Mouse (Mus musculus): ENCODE data around the gene Specc1. TPM values are rescaled to one million over a fixed set of nuclear protein-coding genes. Genes with fewer than 3 reads are reported as not detected.

Specc1 gene
- polyA plus RNA-seq, 1 experiment from 2014 or later, result 8.7 TPM

GRCm38 (mm10) chr11:62145216-62146110, 188.9 kb downstream of the Specc1 start:
- no peaks in the 10 kb centered on the region for H3K36me3 ChIP-seq (ENCODE audit: insufficient read depth, low read length)
- 66% methylated on average over 7 of the region's 7 CpGs for WGBS
- DNase-seq (ENCODE audit: low spot score) (peak; percentile 58), ATAC-seq (replicated peaks; ENCODE audit: low FRiP score, low read depth) (no peak)
- H3K27me3 ChIP-seq (ENCODE audit: insufficient read depth, low read length), result no peaks in the 10 kb centered on the region
- no peak overlapping the region for H3K4me3 ChIP-seq (replicated peaks; ENCODE audit: low read depth, low read length)
- no peak for TF ChIP-seq CTCF (IDR thresholded peaks at IDR 0.05; ENCODE audit: low read depth)
- H3K4me1 ChIP-seq (replicated peaks; ENCODE audit: insufficient read depth, low read length), result no peaks in the 10 kb centered on the region
- H3K27ac ChIP-seq, result peak overlapping the region; percentile 28; the same call in 1 of the 2 replicates
- no peak overlapping the region for H3K9ac ChIP-seq (ENCODE audit: low read depth, low read length)
- no peaks in the 10 kb centered on the region for H3K9me3 ChIP-seq (replicated peaks; ENCODE audit: low read length)
- no peak overlapping the region for H3K4me2 ChIP-seq (ENCODE audit: low read length)

GRCm38 (mm10) chr11:62146661-62147060, 190.1 kb downstream of the Specc1 start:
- DNase-seq (ENCODE audit: low spot score), result no peak

GRCm38 (mm10) chr11:62148026-62148425, 191.5 kb downstream of the Specc1 start:
- no peaks in the 10 kb centered on the region for H3K4me1 ChIP-seq (replicated peaks; ENCODE audit: insufficient read depth, low read length)
- H3K27ac ChIP-seq, result no peak overlapping the region
- 91% methylated on average over 3 of the region's 3 CpGs for WGBS
- no peaks in the 10 kb centered on the region for H3K9me3 ChIP-seq (replicated peaks; ENCODE audit: low read length)
- H3K27me3 ChIP-seq (ENCODE audit: insufficient read depth, low read length), result no peaks in the 10 kb centered on the region
- no peak overlapping the region for H3K4me3 ChIP-seq (replicated peaks; ENCODE audit: low read depth, low read length)
- H3K9ac ChIP-seq (ENCODE audit: low read depth, low read length), result no peak overlapping the region
- DNase-seq (ENCODE audit: low spot score) (no peak), ATAC-seq (replicated peaks; ENCODE audit: low FRiP score, low read depth) (no peak)
- H3K4me2 ChIP-seq (ENCODE audit: low read length), result no peak overlapping the region
- TF ChIP-seq CTCF (IDR thresholded peaks at IDR 0.05; ENCODE audit: low read depth), result no peak
- no peaks in the 10 kb centered on the region for H3K36me3 ChIP-seq (ENCODE audit: insufficient read depth, low read length)

More at GRCm38 (mm10) chr11:62146661-62147060, 190.1 kb downstream of the Specc1 start:
- Histone ChIP-seq H3K27me3 (ENCODE audit: insufficient read depth, low read length) (no peaks in the 10 kb centered on the region), H3K27ac (no peak overlapping the region), H3K9ac (ENCODE audit: low read depth, low read length) (no peak overlapping the region), H3K4me3 (replicated peaks; ENCODE audit: low read depth, low read length) (no peak overlapping the region), H3K4me2 (ENCODE audit: low read length) (no peak overlapping the region), H3K36me3 (ENCODE audit: insufficient read depth, low read length) (no peaks in the 10 kb centered on the region), H3K9me3 (replicated peaks; ENCODE audit: low read length) (no peaks in the 10 kb centered on the region), H3K4me1 (replicated peaks; ENCODE audit: insufficient read depth, low read length) (no peaks in the 10 kb centered on the region)
- 74% methylated on average over 1 of the region's 1 CpGs for WGBS
- ATAC-seq (replicated peaks; ENCODE audit: low FRiP score, low read depth), result no peak
- TF ChIP-seq CTCF (IDR thresholded peaks at IDR 0.05; ENCODE audit: low read depth), result no peak

GRCm38 (mm10) chr11:62148449-62148848, 191.9 kb downstream of the Specc1 start:
- Histone ChIP-seq H3K4me2 (ENCODE audit: low read length) (no peak overlapping the region), H3K9ac (ENCODE audit: low read depth, low read length) (no peak overlapping the region), H3K4me1 (replicated peaks; ENCODE audit: insufficient read depth, low read length) (no peaks in the 10 kb centered on the region), H3K36me3 (ENCODE audit: insufficient read depth, low read length) (no peaks in the 10 kb centered on the region), H3K4me3 (replicated peaks; ENCODE audit: low read depth, low read length) (no peak overlapping the region), H3K9me3 (replicated peaks; ENCODE audit: low read length) (no peaks in the 10 kb centered on the region), H3K27ac (no peak overlapping the region), H3K27me3 (ENCODE audit: insufficient read depth, low read length) (no peaks in the 10 kb centered on the region)
- ATAC-seq (replicated peaks; ENCODE audit: low FRiP score, low read depth), result no peak
- WGBS, result 92% methylated on average over 6 of the region's 6 CpGs
- no peak for TF ChIP-seq CTCF (IDR thresholded peaks at IDR 0.05; ENCODE audit: low read depth)
- DNase-seq (ENCODE audit: low spot score), result no peak

GRCm38 (mm10) chr11:62153057-62153456, 196.5 kb downstream of the Specc1 start:
- WGBS, result 90% methylated on average over 4 of the region's 4 CpGs
- Histone ChIP-seq H3K27ac (no peak overlapping the region), H3K36me3 (ENCODE audit: insufficient read depth, low read length) (no peaks in the 10 kb centered on the region), H3K4me3 (replicated peaks; ENCODE audit: low read depth, low read length) (no peak overlapping the region), H3K27me3 (ENCODE audit: insufficient read depth, low read length) (no peaks in the 10 kb centered on the region), H3K4me2 (ENCODE audit: low read length) (no peak overlapping the region), H3K9ac (ENCODE audit: low read depth, low read length) (no peak overlapping the region), H3K9me3 (replicated peaks; ENCODE audit: low read length) (no peaks in the 10 kb centered on the region), H3K4me1 (replicated peaks; ENCODE audit: insufficient read depth, low read length) (no peaks in the 10 kb centered on the region)
- ATAC-seq (replicated peaks; ENCODE audit: low FRiP score, low read depth) (no peak), DNase-seq (ENCODE audit: low spot score) (no peak)
- TF ChIP-seq CTCF (IDR thresholded peaks at IDR 0.05; ENCODE audit: low read depth), result no peak

GRCm38 (mm10) chr11:62159803-62160202, 203.2 kb downstream of the Specc1 start:
- H3K4me1 ChIP-seq (replicated peaks; ENCODE audit: insufficient read depth, low read length), result no peaks in the 10 kb centered on the region
- H3K9ac ChIP-seq (ENCODE audit: low read depth, low read length), result no peak overlapping the region
- no peak overlapping the region for H3K4me3 ChIP-seq (replicated peaks; ENCODE audit: low read depth, low read length)
- no peak for TF ChIP-seq CTCF (IDR thresholded peaks at IDR 0.05; ENCODE audit: low read depth)
- H3K27me3 ChIP-seq (ENCODE audit: insufficient read depth, low read length), result no peaks in the 10 kb centered on the region
- H3K36me3 ChIP-seq (ENCODE audit: insufficient read depth, low read length), result no peaks in the 10 kb centered on the region
- no peak overlapping the region for H3K4me2 ChIP-seq (ENCODE audit: low read length)
- no peak for DNase-seq (ENCODE audit: low spot score)
- no peak overlapping the region for H3K27ac ChIP-seq
- no peaks in the 10 kb centered on the region for H3K9me3 ChIP-seq (replicated peaks; ENCODE audit: low read length)
- 85% methylated on average over 7 of the region's 7 CpGs for WGBS
- ATAC-seq (replicated peaks; ENCODE audit: low FRiP score, low read depth), result no peak
